Mouse (Mus musculus): Measurements from ENCODE around the gene Gm16253.

The Gm16253 gene

GRCm38 (mm10) chr3:96576690-96577541 is at the start of gene Gm16253:
Gene Gm16253, plus strand, starts transcription at chr3:96576984.
- DNase-seq (ENCODE audit: low read depth, low spot score): peak; percentile 80

DNA sequence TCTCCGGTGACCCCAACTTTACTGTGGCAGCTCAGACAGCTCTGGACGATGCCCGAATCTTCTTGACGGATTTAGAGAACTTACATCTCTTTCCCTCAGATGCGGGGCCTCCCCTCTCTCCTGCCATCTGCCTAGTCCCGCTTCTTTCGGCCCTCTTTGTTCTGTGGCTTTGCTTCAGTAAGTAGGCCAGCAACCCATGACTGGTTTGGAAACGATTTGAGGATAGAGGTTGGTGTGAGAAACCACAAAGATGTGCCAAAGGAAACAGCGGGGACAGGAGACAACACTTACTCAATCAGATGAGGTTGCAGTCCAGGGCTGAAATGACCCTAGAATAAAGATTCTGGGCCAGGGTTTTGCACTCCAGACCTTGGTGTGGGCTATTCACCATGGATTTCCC is 48.3 kb upstream of the Gm16253 start:
- no peak for DNase-seq (ENCODE audit: low read depth, low spot score)

- no peak for DNase-seq (ENCODE audit: low read depth, low spot score)
These were observed 44.7 kb upstream of the Gm16253 start for GRCm38 (mm10) chr3:96532050-96532449.

- no peak for DNase-seq (ENCODE audit: low read depth, low spot score)
These were observed 42.5 kb upstream of the Gm16253 start for GRCm38 (mm10) chr3:96534300-96534699.

DNA sequence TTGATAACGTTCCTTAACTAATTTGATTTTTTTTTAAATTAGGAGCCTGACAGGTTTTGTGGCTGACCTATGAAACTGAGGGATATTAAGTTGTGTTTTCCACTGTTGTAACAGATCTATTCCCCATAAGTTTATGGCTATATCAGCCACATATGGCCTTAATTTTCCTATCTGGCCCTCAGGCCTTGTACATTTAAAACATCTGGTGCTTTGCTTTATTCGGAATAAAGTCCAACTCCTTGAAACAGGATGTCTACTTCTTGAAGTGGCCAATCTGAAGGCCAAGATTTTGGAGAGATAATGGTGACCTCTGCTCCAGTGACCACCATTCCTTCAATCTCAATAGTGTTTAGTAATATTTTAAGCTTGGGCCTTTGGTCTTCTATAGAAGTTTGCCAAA is 37.5 kb upstream of the Gm16253 start:
- DNase-seq (ENCODE audit: low read depth, low spot score): no peak

DNA sequence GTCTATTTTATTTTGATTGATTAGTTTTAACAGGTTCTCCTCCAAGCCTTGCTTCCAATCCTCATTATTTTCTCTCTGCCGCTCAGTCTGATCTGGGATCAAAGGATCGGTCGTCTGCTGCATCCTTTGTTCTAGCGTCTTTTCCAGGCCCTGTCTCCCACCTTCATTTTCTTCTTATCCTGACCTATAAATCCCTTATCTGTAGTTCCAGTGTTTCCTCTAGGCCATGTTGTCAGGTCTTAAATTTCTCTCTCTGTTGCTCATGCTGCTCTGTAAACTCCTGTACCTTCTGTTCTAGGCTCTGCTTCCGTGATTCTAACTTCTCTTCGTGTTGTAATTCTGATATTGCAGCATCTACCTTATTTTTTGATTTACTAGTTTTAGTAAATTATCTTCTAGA is 36.0 kb upstream of the Gm16253 start:
- DNase-seq (ENCODE audit: low read depth, low spot score): no peak

- no peak for DNase-seq (ENCODE audit: low read depth, low spot score)
These were observed 35.3 kb upstream of the Gm16253 start for GRCm38 (mm10) chr3:96541328-96542078.

GRCm38 (mm10) chr3:96542554-96542953 is 34.2 kb upstream of the Gm16253 start:
- no peak for DNase-seq (ENCODE audit: low read depth, low spot score)

- no peak for DNase-seq (ENCODE audit: low read depth, low spot score)
These were observed 33.4 kb upstream of the Gm16253 start for GRCm38 (mm10) chr3:96543345-96543744.

DNA sequence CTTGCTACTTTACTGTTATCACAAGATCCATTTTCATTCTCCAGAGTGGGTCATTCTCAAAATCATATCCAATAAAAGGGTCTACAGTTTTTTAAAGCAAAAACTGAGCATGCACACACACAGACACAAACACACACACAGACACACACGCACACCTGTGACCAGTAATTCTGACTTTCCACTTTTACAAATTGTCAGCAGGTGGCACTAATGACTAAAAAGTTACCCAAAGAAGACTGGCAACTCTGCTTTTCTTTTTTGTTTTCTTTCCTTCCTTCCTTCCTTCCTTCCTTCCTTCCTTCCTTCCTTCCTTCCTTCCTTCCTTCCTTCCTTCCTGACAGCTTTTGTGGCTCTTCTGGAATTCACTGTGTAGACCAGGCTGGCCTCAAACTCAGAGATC is 31.2 kb upstream of the Gm16253 start:
- no peak for DNase-seq (ENCODE audit: low read depth, low spot score)

GRCm38 (mm10) chr3:96546880-96547279 is 29.9 kb upstream of the Gm16253 start:
- no peak for DNase-seq (ENCODE audit: low read depth, low spot score)

DNA sequence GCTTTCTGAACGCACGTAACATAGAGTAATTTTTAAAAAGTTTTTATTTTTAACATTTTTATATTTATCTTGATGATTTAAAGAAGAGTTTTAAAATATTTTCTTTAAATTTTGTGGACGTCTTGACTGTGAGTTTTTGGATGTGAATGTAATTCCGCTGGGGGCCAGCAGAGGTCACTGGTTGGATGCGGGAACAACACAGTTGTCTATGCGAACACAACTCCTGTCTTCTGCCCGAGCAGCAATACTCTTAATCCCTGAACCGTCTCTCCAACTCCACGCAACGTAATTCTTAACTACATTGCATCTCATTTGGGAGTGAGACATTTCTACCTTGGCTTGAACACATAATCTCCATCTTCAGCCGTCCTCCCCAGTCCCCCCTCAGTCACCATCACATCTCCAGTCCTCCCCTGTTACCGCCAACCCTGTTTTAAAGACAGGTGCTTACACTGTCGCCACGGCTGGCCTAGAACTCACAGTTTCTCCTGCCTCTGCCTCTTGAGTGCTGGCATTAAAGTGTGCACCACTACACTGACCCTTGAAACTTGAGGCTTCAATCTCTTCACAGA is 29.3 kb upstream of the Gm16253 start:
- peak; percentile 65 for DNase-seq (ENCODE audit: low read depth, low spot score)

GRCm38 (mm10) chr3:96548824-96549223 is 28.0 kb upstream of the Gm16253 start:
- no peak for DNase-seq (ENCODE audit: low read depth, low spot score)

DNA sequence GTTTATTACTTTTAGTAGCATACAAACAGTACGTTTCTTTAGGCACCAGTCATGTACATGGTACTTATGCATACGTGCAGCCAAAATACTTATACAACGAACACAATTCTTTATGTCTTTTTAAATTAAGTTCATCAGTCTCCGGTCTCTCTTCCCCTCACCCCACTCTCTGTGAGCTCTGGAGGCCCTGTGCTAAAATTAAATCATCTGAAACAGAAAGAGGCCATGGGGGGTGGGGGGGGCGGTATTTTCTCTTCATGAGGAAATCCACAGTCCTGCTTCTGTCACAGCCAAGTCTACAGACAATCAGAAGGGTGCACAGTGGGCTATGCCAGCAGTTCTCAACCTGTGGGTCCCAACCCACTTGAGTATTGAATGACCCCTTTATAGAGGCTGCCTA is 27.4 kb upstream of the Gm16253 start:
- DNase-seq (ENCODE audit: low read depth, low spot score): no peak

GRCm38 (mm10) chr3:96551203-96551602 is 25.6 kb upstream of the Gm16253 start:
- DNase-seq (ENCODE audit: low read depth, low spot score): peak; percentile 55

DNA sequence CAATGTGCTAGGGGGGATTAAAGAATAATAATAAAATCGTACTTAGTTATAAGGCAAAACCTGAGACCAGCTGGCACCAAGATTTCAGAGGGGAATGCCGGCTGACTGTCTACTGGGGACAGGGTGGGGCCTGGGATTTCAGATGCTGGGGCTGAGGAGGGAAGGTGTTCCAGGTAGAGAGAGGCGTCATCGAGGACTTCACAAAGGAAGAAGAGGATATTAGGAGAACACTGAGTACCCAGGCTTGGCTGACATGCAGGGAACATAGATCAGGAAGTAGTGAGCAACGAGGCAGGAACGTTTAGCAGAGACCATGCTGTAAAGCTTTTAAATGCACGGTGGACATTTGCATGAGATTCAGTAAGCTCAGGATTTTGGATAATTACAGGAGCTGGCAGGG is 24.9 kb upstream of the Gm16253 start:
- DNase-seq (ENCODE audit: low read depth, low spot score): no peak

- no peak for DNase-seq (ENCODE audit: low read depth, low spot score)
These were observed 23.2 kb upstream of the Gm16253 start for GRCm38 (mm10) chr3:96553601-96554000.

DNA sequence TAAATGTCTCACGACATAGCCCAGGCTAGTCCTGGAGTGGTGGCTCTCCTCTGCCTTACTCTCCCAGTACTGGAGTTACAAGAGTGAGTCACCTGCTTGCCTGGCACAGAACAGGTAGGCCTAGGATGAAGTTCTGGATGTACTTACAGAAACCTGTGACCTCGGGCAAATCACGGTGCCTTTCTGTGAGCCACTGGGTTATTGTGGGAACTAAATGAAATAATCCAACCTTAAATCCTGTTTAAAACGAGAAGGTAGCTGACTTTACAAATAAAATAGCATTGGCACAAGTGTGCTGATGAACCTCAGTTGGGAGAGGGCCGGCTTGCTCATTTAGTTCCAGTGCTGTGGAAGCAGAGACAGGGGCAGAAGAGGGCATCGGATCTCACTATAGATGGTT is 22.5 kb upstream of the Gm16253 start:
- no peak for DNase-seq (ENCODE audit: low read depth, low spot score)

GRCm38 (mm10) chr3:96555041-96555596 is 21.7 kb upstream of the Gm16253 start:
- no peak for DNase-seq (ENCODE audit: low read depth, low spot score)

GRCm38 (mm10) chr3:96555999-96556614 is 20.7 kb upstream of the Gm16253 start:
- no peak for DNase-seq (ENCODE audit: low read depth, low spot score)

All from forelimb bud, embryonic 11.5 days (tissue).